Mouse (Mus musculus) liver, embryonic 14.5 days (tissue): Measurements from ENCODE around the gene Ncapg2.

Experiments
- CTCF ChIP-seq: IDR thresholded peaks from 2 replicates; pipeline ENCODE4 v1.5.1; 2016; ENCODE audit warnings: antibody characterized with exemption, low read depth, control low read depth
- EP300 ChIP-seq: IDR thresholded peaks from 2 replicates; pipeline ENCODE4 v1.6.1; 2016; ENCODE audit warnings: antibody characterized with exemption, low read depth

GRCm38 (mm10) chr12:116421656-116422055 lies 16.5 kb downstream of the Ncapg2 start:
- TF ChIP-seq CTCF (no peak), EP300 (no peak)
